Mouse (Mus musculus): Measurements from ENCODE around the gene Sept9. TPM values are rescaled to one million over a fixed set of nuclear protein-coding genes. Genes with fewer than 3 reads are reported as not detected.

Gene Sept9
- polyA plus RNA-seq, 1 experiment = 45.3 TPM

DNA sequence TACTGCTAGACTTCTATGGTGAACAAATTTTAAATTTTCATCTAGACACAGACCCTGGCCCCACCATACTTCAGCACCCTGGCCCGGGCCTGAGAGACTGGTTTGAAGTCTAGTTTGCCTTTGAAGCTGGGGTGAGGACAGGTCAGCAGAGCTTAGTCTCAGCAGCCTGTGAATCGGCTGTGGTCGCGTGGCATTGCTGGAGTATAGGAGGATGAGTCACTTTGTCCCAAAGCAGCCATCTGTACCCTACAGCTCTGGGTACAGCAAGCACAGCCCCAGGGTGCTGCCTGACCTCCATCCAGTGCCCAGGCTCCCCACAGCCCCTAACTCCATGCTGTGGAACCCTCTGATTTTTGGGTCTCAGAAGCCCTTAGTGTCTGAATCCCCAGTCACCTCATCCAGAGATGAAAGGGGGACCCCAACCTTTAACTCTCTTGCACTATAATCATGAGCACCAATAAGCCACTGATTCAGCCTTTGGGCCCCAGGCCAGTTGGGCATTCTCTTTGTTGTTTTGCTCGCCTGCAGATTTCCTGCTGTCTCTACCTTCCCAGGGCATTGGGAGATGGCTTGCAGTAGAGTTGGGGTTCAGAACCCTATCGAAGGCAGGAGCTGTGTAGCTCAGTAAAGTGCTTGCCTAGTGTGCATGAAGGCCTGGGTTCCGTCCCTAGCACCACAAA, 106.2 kb downstream of the Sept9 start:
- H3K27ac ChIP-seq (ENCODE audit: insufficient read depth, low read length) = no peak overlapping the region

DNA sequence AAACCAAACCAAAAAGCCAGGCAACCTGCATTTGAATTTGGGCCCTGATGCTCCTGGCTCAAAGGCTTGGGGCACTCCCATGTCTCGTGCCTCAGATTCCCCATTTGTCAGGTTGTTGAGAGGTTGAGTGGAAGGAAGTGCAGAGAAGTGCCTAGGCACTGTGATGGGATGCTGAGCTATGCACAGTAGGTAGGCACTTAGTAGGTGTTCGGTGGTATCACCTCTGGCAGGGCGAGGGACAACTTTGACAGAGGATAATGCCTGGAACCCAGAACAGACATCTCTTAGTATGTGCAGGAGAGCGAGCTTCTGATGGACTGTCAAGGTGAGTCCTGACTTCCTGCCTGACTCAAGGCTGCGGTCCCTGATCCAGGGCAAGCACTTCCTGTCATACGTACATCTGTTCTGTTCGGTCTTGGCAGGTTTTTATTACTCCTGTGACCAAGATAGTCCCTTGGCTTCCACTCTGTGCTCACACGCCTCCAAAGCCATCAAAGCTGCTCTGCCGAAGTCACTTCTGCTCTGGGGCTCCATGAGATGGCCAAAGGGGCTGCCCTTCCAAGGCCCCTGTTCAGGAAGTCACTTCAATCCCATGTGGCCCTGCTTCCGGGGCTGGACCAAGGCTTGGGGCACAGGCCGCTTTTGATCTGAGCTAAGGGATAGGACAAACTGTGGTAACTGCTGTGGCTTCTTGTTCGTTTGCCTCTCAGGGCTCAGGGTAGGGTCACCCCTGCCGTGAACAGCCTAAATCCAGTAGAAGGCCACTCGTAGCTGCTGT, 107.0 kb downstream of the Sept9 start:
- Histone ChIP-seq H3K36me3 (ENCODE audit: control insufficient read depth, insufficient read depth, low read length) (no peaks in the 10 kb centered on the region), H3K4me3 (ENCODE audit: extremely low read depth, insufficient read depth, insufficient read length) (no peak overlapping the region), H3K4me1 (ENCODE audit: control insufficient read depth, insufficient read depth, insufficient read length) (peaks cover 51% of the 10 kb centered on the region), H3K27ac (ENCODE audit: insufficient read depth, low read length) (0 out of 2 replicates have a peak overlapping the region, but pooled peaks have one; percentile 9), H3K27me3 (ENCODE audit: control insufficient read depth, insufficient read depth, low read length) (no peaks in the 10 kb centered on the region)
- 24% methylated on average over 14 of the region's 14 CpGs for WGBS
- TF ChIP-seq CTCF (IDR thresholded peaks at IDR 0.05; ENCODE audit: extremely low read depth, insufficient read depth, insufficient read length, insufficient replicate concordance) = no peak
- no peak for TF ChIP-seq POLR2A (IDR thresholded peaks at IDR 0.05; ENCODE audit: low read depth, low read length)
- no peak for DNase-seq (ENCODE audit: low read depth in 1 of 2, low spot score in 2 of 2)

More for the DNA sequence above, 106.2 kb downstream of the Sept9 start:
- Histone ChIP-seq H3K27me3 (ENCODE audit: control insufficient read depth, insufficient read depth, low read length) (no peaks in the 10 kb centered on the region), H3K4me1 (ENCODE audit: control insufficient read depth, insufficient read depth, insufficient read length) (peaks cover 42% of the 10 kb centered on the region), H3K4me3 (ENCODE audit: extremely low read depth, insufficient read depth, insufficient read length) (no peak overlapping the region), H3K36me3 (ENCODE audit: control insufficient read depth, insufficient read depth, low read length) (no peaks in the 10 kb centered on the region)
- 86% methylated on average over 7 of the region's 7 CpGs for WGBS
- TF ChIP-seq CTCF (IDR thresholded peaks at IDR 0.05; ENCODE audit: extremely low read depth, insufficient read depth, insufficient read length, insufficient replicate concordance) (no peak), POLR2A (IDR thresholded peaks at IDR 0.05; ENCODE audit: low read depth, low read length) (no peak)
- DNase-seq (ENCODE audit: low read depth in 1 of 2, low spot score in 2 of 2) = no peak

DNA sequence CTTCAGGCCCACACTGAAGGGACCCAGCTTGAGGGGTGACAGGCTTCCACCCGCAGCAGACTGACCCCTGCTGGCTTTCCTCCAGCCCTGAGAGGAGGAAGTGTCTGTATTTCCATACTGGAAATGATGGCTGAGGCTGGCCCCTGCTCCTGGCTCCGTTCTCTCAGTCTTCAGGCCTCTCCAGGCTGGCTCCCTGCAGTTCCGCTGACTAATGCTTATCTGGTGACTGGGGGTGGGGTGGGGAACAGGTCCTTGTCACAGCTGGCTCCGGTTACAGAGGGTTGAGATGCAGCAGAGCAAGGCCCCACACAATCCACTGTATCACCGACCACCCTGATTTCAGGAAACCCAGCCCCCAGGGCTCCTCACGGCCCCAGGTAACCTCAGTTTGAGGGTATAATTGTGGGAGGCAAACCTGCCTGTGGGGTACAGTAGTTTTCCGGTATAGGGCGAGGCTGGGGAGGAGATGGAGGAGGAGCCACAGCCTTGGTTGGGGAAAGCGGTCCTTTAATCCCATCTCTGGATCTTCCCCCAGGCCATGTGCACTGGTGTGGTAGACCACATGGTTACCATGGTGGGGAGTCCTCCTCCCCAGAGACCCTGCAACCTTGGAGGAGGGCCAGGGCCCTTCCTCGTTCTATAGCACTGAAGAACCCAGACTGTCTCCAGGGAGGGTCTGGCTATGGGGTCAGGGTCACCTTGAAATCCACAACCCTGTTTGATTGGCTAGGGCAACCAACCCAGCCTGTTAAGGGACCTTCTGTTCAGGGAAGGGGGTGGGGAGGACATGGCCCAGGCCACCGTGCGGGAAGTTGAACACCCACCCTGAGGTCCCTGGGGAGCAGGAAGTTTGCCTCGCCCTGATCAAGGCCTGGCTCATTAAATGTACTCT, 108.7 kb downstream of the Sept9 start:
- TF ChIP-seq CTCF (IDR thresholded peaks at IDR 0.05; ENCODE audit: extremely low read depth, insufficient read depth, insufficient read length, insufficient replicate concordance) (no peak), POLR2A (IDR thresholded peaks at IDR 0.05; ENCODE audit: low read depth, low read length) (no peak)
- no peak overlapping the region; the same call in 1 of the 2 replicates for H3K4me3 ChIP-seq (ENCODE audit: extremely low read depth, insufficient read depth, insufficient read length)
- DNase-seq (ENCODE audit: low read depth in 1 of 2, low spot score in 2 of 2) = no peak
- peaks cover 59% of the 10 kb centered on the region for H3K4me1 ChIP-seq (ENCODE audit: control insufficient read depth, insufficient read depth, insufficient read length)
- peak overlapping the region; percentile 36 for H3K27ac ChIP-seq (ENCODE audit: insufficient read depth, low read length)
- no peaks in the 10 kb centered on the region for H3K27me3 ChIP-seq (ENCODE audit: control insufficient read depth, insufficient read depth, low read length)
- H3K36me3 ChIP-seq (ENCODE audit: control insufficient read depth, insufficient read depth, low read length) = no peaks in the 10 kb centered on the region
- WGBS = 23% methylated on average over 13 of the region's 13 CpGs

DNA sequence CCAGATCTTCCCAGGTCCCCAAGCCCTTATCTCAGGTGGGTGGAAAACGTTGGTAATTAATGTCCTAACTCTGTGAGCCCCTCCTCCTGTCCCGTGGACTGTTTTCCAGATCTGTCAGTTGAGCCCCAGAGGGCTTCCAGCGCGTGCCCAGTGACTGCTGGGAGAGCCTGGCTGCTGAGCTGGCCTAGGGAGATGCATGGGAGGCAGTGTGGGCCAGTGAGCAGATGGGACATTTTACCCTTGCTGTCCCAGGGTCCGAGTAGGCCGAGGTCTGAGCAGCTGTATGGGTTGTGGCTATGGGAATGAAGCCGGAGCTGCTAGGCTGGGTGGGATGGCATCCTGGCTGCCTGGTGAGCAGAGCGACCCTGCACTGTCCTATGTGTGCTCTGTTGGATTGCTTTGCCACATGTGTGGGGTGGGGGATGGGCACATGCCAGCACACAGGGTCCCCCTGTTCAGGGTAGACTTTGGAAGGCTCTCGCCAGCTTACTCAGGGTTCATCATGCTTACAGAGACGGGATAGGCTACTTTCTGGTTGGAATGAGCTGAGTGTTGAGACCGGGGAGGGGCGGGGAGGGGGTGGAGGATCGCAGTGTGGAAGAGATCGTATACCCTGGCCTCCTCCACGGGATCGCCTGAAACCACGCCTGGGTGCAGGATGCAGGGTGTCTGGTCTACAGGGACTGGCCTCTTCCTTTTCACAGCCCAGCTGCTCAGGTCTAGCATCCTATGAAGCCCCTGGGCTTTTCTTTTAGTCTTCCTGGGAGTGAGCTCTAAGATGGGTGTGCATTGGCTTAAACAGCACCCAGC, 109.9 kb downstream of the Sept9 start:
- no peaks in the 10 kb centered on the region for H3K27me3 ChIP-seq (ENCODE audit: control insufficient read depth, insufficient read depth, low read length)
- no peak for DNase-seq (ENCODE audit: low read depth in 1 of 2, low spot score in 2 of 2)
- TF ChIP-seq POLR2A (IDR thresholded peaks at IDR 0.05; ENCODE audit: low read depth, low read length) = no peak
- peaks cover 59% of the 10 kb centered on the region for H3K4me1 ChIP-seq (ENCODE audit: control insufficient read depth, insufficient read depth, insufficient read length)
- 72% methylated on average over 17 of the region's 17 CpGs for WGBS
- peak overlapping the region; percentile 36; the same call in 1 of the 2 replicates for H3K27ac ChIP-seq (ENCODE audit: insufficient read depth, low read length)
- no peaks in the 10 kb centered on the region for H3K36me3 ChIP-seq (ENCODE audit: control insufficient read depth, insufficient read depth, low read length)
- no peak overlapping the region for H3K4me3 ChIP-seq (ENCODE audit: extremely low read depth, insufficient read depth, insufficient read length)

DNA sequence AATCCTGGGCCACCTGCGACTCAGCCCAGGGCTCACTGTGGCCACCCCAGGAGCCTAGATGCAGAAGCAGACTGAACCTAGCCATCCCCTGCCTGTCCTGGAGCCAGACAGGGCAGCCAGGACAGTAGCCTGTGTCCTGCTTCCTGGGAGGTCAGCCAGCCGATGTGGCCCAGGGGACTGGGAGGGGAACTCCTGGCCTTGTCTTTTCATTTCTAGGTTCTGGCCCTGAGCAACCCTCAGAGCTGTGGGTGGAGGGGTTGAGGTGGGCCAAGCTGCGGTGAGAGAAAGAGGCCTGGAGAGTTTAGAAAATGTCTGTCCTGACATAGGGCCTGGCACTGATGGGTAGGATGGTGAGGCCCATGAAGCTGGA, 110.4 kb downstream of the Sept9 start:
- Histone ChIP-seq H3K36me3 (ENCODE audit: control insufficient read depth, insufficient read depth, low read length) (no peaks in the 10 kb centered on the region), H3K27ac (ENCODE audit: insufficient read depth, low read length) (no peak overlapping the region), H3K27me3 (ENCODE audit: control insufficient read depth, insufficient read depth, low read length) (no peaks in the 10 kb centered on the region), H3K4me1 (ENCODE audit: control insufficient read depth, insufficient read depth, insufficient read length) (peaks cover 59% of the 10 kb centered on the region), H3K4me3 (ENCODE audit: extremely low read depth, insufficient read depth, insufficient read length) (no peak overlapping the region)
- DNase-seq (ENCODE audit: low read depth in 1 of 2, low spot score in 2 of 2) = no peak
- no peak for TF ChIP-seq POLR2A (IDR thresholded peaks at IDR 0.05; ENCODE audit: low read depth, low read length)
- no peak for TF ChIP-seq CTCF (IDR thresholded peaks at IDR 0.05; ENCODE audit: extremely low read depth, insufficient read depth, insufficient read length, insufficient replicate concordance)
- 64% methylated on average over 3 of the region's 3 CpGs for WGBS
